Mouse (Mus musculus): ENCODE results near the gene Dbndd2. TPM values are rescaled to one million over a fixed set of nuclear protein-coding genes. Genes with fewer than 3 reads are reported as not detected.

Gene Dbndd2
- total and polyA plus RNA-seq, 3 experiments: 6.9 to 11.9 TPM; not detected in 1

DNA sequence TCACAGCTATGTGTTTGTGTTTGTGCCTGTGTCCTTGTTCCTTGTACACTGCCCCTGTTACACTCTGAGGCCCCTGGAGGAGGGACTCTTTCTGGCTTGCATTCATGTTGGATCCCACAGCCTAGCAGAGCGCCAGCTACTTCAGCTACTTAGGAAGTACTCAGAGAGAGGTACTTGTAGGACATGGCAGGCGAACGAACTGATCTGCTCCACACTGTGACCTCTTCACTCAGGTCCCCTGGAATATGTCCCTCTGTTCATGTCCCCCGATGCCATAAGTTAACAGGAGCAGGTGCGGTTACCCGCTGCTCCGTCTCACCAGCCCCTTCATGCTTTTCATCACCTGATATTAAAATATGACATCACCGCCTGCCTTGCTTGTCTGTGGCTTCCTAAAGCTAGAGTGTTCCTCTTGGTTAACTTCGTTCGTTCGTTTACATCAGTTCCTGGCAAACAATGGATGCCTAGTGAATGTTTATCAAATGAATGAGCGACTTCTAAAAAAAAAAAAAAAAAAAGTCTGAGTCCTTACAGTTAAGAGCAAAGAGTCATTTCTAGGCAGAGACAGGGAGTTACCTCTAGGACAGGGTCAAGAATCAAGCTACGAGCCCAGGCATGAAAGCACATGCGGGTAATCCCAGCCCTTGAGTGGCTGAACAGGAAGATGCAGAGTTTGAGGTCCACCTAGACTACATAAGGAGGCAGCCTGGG lies 32.7 kb upstream of the Dbndd2 start:
- Histone ChIP-seq H3K27ac (ENCODE audit: control insufficient read depth, low read depth, low read length) (no peak overlapping the region), H3K9me3 (replicated peaks; ENCODE audit: insufficient read depth, low read length) (no peaks in the 10 kb centered on the region), H3K9ac (ENCODE audit: control insufficient read depth, low read depth, low read length, poor library complexity, severe bottlenecking) (no peak overlapping the region), H3K4me1 (ENCODE audit: control insufficient read depth in 1 of 2, insufficient read depth in 2 of 2, low read length in 2 of 2) (no peaks in the 10 kb centered on the region), H3K79me2 (ENCODE audit: control insufficient read depth, insufficient read depth, low read length, poor library complexity) (no peaks in the 10 kb centered on the region), H3K4me3 (ENCODE audit: control insufficient read depth in 1 of 2, insufficient read depth in 1 of 2, low read depth in 2 of 2, low read length in 2 of 2) (no peak overlapping the region), H3K27me3 (ENCODE audit: control insufficient read depth in 1 of 2, insufficient read depth in 2 of 2, low read length in 2 of 2) (peaks cover 20 to 30% of the 10 kb centered on the region in 2 experiments), H3K36me3 (ENCODE audit: control insufficient read depth in 1 of 2, insufficient read depth in 2 of 2, low read length in 2 of 2) (no peaks in the 10 kb centered on the region)
- TF ChIP-seq MAFK (IDR thresholded peaks at IDR 0.05; ENCODE audit: borderline replicate concordance, low read depth, low read length) (no peak), EP300 (IDR thresholded peaks at IDR 0.05; ENCODE audit: low read depth in 1 of 2, low read length in 2 of 2) (no peak), NRF1 (IDR thresholded peaks at IDR 0.05; ENCODE audit: insufficient read depth, low read depth, low read length, poor library complexity, severe bottlenecking) (no peak), USF2 (IDR thresholded peaks at IDR 0.05; ENCODE audit: borderline replicate concordance in 1 of 2, insufficient read depth in 1 of 2, low read depth in 1 of 2, low read length in 2 of 2) (no peak), CHD2 (IDR thresholded peaks at IDR 0.05; ENCODE audit: low read length) (no peak), ELF1 (IDR thresholded peaks at IDR 0.05; ENCODE audit: low read depth, low read length) (no peak), MYC (IDR thresholded peaks at IDR 0.05; ENCODE audit: low read depth, low read length) (no peak), MYB (IDR thresholded peaks at IDR 0.05; ENCODE audit: low read depth, low read length) (no peak)
- DNase-seq (ENCODE audit: low read depth, low spot score): no peak

DNA sequence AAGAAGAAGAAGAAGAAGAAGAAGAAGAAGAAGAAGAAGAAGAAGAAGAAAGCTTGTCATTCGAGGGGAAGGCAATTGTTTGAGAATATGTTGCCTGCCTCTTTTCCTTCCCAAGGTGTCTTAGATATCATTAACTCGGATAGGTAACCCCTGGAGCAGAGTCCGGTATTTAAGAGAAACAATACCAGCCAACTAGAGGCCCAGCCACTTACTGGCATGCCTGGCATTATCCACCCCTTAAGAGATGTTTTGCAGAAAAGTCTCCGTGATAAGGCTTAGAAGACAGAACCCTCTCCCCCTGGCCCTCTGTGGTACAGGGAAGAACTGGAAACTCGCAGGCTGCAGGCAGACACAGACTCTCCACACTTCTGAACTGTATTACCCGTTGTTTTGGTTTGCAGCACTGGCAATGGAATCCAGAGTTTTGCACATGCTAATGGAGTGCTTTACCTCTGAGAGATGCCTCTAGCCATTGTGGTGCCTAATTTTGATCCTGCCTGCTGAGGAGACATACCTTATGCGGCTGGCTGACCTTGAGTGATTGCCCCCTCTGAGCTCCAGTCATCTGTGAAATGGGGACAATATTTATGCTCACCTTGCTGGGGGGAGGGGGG lies 31.9 kb upstream of the Dbndd2 start:
- H3K36me3 ChIP-seq (ENCODE audit: control insufficient read depth in 1 of 2, insufficient read depth in 2 of 2, low read length in 2 of 2): no peaks in the 10 kb centered on the region
- H3K27me3 ChIP-seq (ENCODE audit: control insufficient read depth in 1 of 2, insufficient read depth in 2 of 2, low read length in 2 of 2): peaks cover 12 to 26% of the 10 kb centered on the region in 2 experiments
- no peaks in the 10 kb centered on the region for H3K4me1 ChIP-seq (ENCODE audit: control insufficient read depth in 1 of 2, insufficient read depth in 2 of 2, low read length in 2 of 2)
- no peak for DNase-seq (ENCODE audit: low read depth, low spot score)
- no peaks in the 10 kb centered on the region for H3K9me3 ChIP-seq (replicated peaks; ENCODE audit: insufficient read depth, low read length)
- H3K27ac ChIP-seq (ENCODE audit: control insufficient read depth, low read depth, low read length): no peak overlapping the region
- TF ChIP-seq CTCF (IDR thresholded peaks at IDR 0.05 in 2 of 3, conservative IDR thresholded peaks at IDR 0.05 in 1 of 3; ENCODE audit: control insufficient read depth in 1 of 3, insufficient read depth in 1 of 3, low read depth in 2 of 3, low read length in 3 of 3, poor library complexity in 1 of 3, severe bottlenecking in 1 of 3) (no peak), RCOR1 (IDR thresholded peaks at IDR 0.05; ENCODE audit: low read depth, low read length) (no peak), NELFE (IDR thresholded peaks at IDR 0.05; ENCODE audit: low read depth, low read length) (no peak), USF2 (IDR thresholded peaks at IDR 0.05; ENCODE audit: borderline replicate concordance in 1 of 2, insufficient read depth in 1 of 2, low read depth in 1 of 2, low read length in 2 of 2) (no peak)
- H3K79me2 ChIP-seq (ENCODE audit: control insufficient read depth, insufficient read depth, low read length, poor library complexity): no peaks in the 10 kb centered on the region
- no peak overlapping the region for H3K4me3 ChIP-seq (ENCODE audit: control insufficient read depth in 1 of 2, insufficient read depth in 1 of 2, low read depth in 2 of 2, low read length in 2 of 2)
- H3K9ac ChIP-seq (ENCODE audit: control insufficient read depth, low read depth, low read length, poor library complexity, severe bottlenecking): no peak overlapping the region

DNA sequence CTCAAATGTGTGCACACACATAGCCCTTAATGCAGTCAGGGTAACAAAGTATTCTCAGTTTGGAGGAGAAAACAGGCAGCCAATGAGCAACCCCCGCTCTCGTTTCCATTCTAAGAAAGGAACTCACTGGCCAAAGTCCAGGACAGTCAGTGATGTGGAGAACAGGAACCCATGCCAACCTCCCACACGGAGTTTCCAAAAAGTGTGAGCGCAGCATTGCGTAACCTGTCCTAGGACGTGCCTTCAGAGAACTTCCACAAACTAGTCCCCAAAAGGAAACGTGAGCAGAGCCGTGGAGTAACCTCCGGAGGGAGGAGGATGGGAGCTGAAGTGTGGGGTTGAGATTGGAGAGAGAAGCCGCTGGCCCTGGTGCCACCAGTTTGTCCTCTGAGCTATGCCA lies 31.1 kb upstream of the Dbndd2 start:
- Histone ChIP-seq H3K9ac (ENCODE audit: control insufficient read depth, low read depth, low read length, poor library complexity, severe bottlenecking) (no peak overlapping the region), H3K36me3 (ENCODE audit: control insufficient read depth in 1 of 2, insufficient read depth in 2 of 2, low read length in 2 of 2) (no peaks in the 10 kb centered on the region), H3K79me2 (ENCODE audit: control insufficient read depth, insufficient read depth, low read length, poor library complexity) (no peaks in the 10 kb centered on the region), H3K4me1 (ENCODE audit: control insufficient read depth in 1 of 2, insufficient read depth in 2 of 2, low read length in 2 of 2) (no peaks in the 10 kb centered on the region), H3K27me3 (ENCODE audit: control insufficient read depth in 1 of 2, insufficient read depth in 2 of 2, low read length in 2 of 2) (peaks cover 10 to 19% of the 10 kb centered on the region in 2 experiments), H3K4me3 (ENCODE audit: control insufficient read depth in 1 of 2, insufficient read depth in 1 of 2, low read depth in 2 of 2, low read length in 2 of 2) (no peak overlapping the region), H3K9me3 (replicated peaks; ENCODE audit: insufficient read depth, low read length) (no peaks in the 10 kb centered on the region), H3K27ac (ENCODE audit: control insufficient read depth, low read depth, low read length) (no peak overlapping the region)
- no peak for DNase-seq (ENCODE audit: low read depth, low spot score)
- TF ChIP-seq USF2 (IDR thresholded peaks at IDR 0.05; ENCODE audit: borderline replicate concordance in 1 of 2, insufficient read depth in 1 of 2, low read depth in 1 of 2, low read length in 2 of 2) (no peak), RAD21 (IDR thresholded peaks at IDR 0.05; ENCODE audit: low read depth, low read length) (no peak), SMC3 (IDR thresholded peaks at IDR 0.05; ENCODE audit: low read depth, low read length) (no peak), RCOR1 (IDR thresholded peaks at IDR 0.05; ENCODE audit: low read depth, low read length) (no peak), TCF12 (IDR thresholded peaks at IDR 0.05; ENCODE audit: low read depth, low read length) (no peak), MAZ (IDR thresholded peaks at IDR 0.05; ENCODE audit: low read depth, low read length) (no peak), HCFC1 (IDR thresholded peaks at IDR 0.05; ENCODE audit: low read depth, low read length) (no peak), MAFK (IDR thresholded peaks at IDR 0.05; ENCODE audit: borderline replicate concordance, low read depth, low read length) (no peak), E2F4 (IDR thresholded peaks at IDR 0.05; ENCODE audit: borderline replicate concordance, low read depth, low read length) (no peak), CHD2 (IDR thresholded peaks at IDR 0.05; ENCODE audit: low read length) (no peak), POLR2AphosphoS2 (IDR thresholded peaks at IDR 0.05; ENCODE audit: low read length) (no peak), NRF1 (IDR thresholded peaks at IDR 0.05; ENCODE audit: insufficient read depth, low read depth, low read length, poor library complexity, severe bottlenecking) (no peak), MAX (IDR thresholded peaks at IDR 0.05; ENCODE audit: low read length) (no peak), CHD1 (IDR thresholded peaks at IDR 0.05; ENCODE audit: low read depth, low read length) (no peak)
